Mouse (Mus musculus): Measurements from ENCODE around the gene Pip5k1a. TPM values are rescaled to one million over a fixed set of nuclear protein-coding genes. Genes with fewer than 3 reads are reported as not detected.
A peak's percentile ranks its signal among the peaks of the same experiment; 100 is the strongest.

Pip5k1a gene
- polyA plus RNA-seq, 2 experiments, result 4.7 to 9.4 TPM

DNA sequence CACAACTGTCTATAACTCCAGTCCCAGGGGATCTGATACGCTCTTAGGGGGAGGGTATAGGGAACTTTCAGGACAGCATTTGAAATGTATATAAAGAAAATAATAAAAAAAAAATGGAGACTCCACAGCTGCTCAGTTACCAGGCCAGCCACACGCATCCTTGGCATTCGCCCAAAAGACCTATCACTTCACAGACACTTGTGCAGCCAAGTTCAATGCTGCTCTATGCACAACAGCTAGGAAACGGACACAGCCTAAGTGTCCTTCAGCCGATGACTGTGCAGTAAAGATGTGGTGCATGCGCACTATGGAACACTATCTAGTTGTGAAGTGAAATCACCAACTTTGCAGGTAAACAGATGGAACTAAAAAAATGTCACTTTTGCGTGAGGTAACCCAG, 50.5 kb downstream of the Pip5k1a start:
- Histone ChIP-seq H3K4me3 (ENCODE audit: insufficient read depth in 1 of 2, low read depth in 2 of 2, low read length in 2 of 2) (no peak overlapping the region), H3K4me2 (ENCODE audit: low read depth) (no peak overlapping the region), H3K36me3 (replicated peaks; ENCODE audit: control insufficient read depth, insufficient read depth, low read depth) (peaks cover 23% of the 10 kb centered on the region), H3K9ac (replicated peaks) (no peak overlapping the region), H3K4me1 (replicated peaks; ENCODE audit: control insufficient read depth in 2 of 2, insufficient read depth in 2 of 2, low read length in 1 of 2) (peaks cover 17 to 25% of the 10 kb centered on the region in 2 experiments), H3K9me3 (ENCODE audit: control insufficient read depth, low read length) (no peaks in the 10 kb centered on the region), H3K27ac (no peak overlapping the region), H3K27me3 (ENCODE audit: control insufficient read depth, insufficient read depth, low read length) (no peaks in the 10 kb centered on the region)
- DNase-seq (ENCODE audit: low read depth in 3 of 3, low spot score in 3 of 3) (no peak), ATAC-seq (ENCODE audit: insufficient read depth) (peak; percentile 17; the same call in 1 of the 2 replicates)
- TF ChIP-seq CTCF (IDR thresholded peaks at IDR 0.05; ENCODE audit: low read depth) (no peak), EP300 (IDR thresholded peaks at IDR 0.05; ENCODE audit: low read depth) (no peak)
- 35% methylated on average over 7 of the region's 7 CpGs for WGBS (ENCODE audit: insufficient replicate concordance)

DNA sequence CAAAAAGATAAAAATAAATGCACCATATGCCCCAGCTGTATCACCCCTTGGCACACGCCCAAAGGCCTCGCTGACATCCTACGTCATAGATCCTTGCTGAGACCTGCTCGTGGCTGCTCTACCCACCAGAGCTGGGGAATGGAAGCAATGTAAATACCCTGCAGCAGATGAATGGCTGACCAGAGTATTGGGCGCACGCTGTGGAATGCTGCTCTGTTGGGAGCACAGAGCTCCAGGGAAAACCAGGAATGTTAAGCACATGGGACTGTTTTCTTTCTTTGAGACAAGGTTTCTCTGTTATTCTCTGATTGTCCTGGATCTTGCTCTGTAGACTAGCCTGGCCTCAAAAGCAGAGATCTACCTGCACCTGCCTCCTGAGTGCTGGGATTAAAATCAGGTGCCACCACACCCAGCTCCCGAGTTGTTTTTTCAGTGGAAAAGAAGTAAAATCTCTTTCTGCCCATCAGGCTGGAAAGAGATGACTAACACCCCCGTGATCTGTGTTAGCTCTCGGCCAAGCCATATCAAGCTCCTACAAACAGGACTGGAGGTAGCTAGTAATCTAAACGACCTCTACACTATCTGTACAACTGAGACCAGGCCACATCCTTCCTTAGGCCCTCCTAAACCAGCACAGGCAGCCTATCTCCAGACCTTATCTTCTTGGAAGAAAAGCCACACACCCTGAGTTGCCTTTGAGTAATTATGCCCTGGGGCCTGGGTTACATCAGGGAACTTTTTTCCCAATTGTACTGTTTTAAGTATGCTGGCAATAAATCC, 52.1 kb downstream of the Pip5k1a start:
- peak; percentile 90 for ATAC-seq (ENCODE audit: insufficient read depth)
- Histone ChIP-seq H3K4me2 (ENCODE audit: low read depth) (peak overlapping the region; percentile 48), H3K4me3 (ENCODE audit: insufficient read depth in 1 of 2, low read depth in 2 of 2, low read length in 2 of 2) (no peak overlapping the region), H3K27me3 (ENCODE audit: control insufficient read depth, insufficient read depth, low read length) (no peaks in the 10 kb centered on the region), H3K4me1 (replicated peaks; ENCODE audit: control insufficient read depth in 2 of 2, insufficient read depth in 2 of 2, low read length in 1 of 2) (peaks cover 17 to 25% of the 10 kb centered on the region in 2 experiments), H3K27ac (peak overlapping the region; percentile 26), H3K9me3 (ENCODE audit: control insufficient read depth, low read length) (no peaks in the 10 kb centered on the region), H3K9ac (replicated peaks) (no peak overlapping the region; the same call in 1 of the 2 replicates), H3K36me3 (replicated peaks; ENCODE audit: control insufficient read depth, insufficient read depth, low read depth) (peaks cover 7% of the 10 kb centered on the region; the same call in 1 of the 2 replicates)
- TF ChIP-seq CTCF (IDR thresholded peaks at IDR 0.05; ENCODE audit: low read depth), result no peak
- TF ChIP-seq EP300 (IDR thresholded peaks at IDR 0.05; ENCODE audit: low read depth), result peak; percentile 66; the same call in 1 of the 2 replicates
- 16% methylated on average over 10 of the region's 10 CpGs for WGBS (ENCODE audit: insufficient replicate concordance)
- DNase-seq (ENCODE audit: low read depth in 3 of 3, low spot score in 3 of 3), result peak in 2 of 3 experiments; percentile 45 to 51

DNA sequence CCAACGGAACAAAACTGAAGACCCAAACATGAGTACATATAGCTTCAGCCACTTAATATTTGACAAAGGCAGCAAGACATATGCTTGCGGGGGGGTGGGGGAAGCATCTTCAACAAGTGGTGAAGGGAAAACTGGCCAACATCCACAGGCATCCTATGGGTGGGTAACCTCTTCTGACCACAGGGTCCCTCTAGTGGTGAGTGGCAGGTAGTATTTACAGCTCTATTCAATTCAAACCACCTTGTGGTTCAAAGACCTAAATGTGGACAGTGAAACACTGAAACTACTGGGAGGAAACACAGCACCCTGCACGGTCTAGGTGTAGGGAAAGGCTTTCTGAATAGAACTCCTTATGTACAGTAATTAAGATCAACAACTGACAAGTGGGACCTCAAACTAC, 53.0 kb downstream of the Pip5k1a start:
- Histone ChIP-seq H3K27ac (no peak overlapping the region), H3K27me3 (ENCODE audit: control insufficient read depth, insufficient read depth, low read length) (no peaks in the 10 kb centered on the region), H3K9me3 (ENCODE audit: control insufficient read depth, low read length) (no peaks in the 10 kb centered on the region), H3K36me3 (replicated peaks; ENCODE audit: control insufficient read depth, insufficient read depth, low read depth) (peaks cover under 1% of the 10 kb centered on the region; the same call in 1 of the 2 replicates), H3K9ac (replicated peaks) (no peak overlapping the region), H3K4me2 (ENCODE audit: low read depth) (no peak overlapping the region), H3K4me1 (replicated peaks; ENCODE audit: control insufficient read depth in 2 of 2, insufficient read depth in 2 of 2, low read length in 1 of 2) (peaks cover 17 to 25% of the 10 kb centered on the region in 2 experiments), H3K4me3 (ENCODE audit: insufficient read depth in 1 of 2, low read depth in 2 of 2, low read length in 2 of 2) (no peak overlapping the region)
- whole genome bisulfite sequencing (ENCODE audit: insufficient replicate concordance), result 32% methylated on average over 3 of the region's 3 CpGs
- ATAC-seq (ENCODE audit: insufficient read depth) (no peak), DNase-seq (ENCODE audit: low read depth in 3 of 3, low spot score in 3 of 3) (peak; percentile 42 to 61 (median 56))
- no peak for TF ChIP-seq EP300 (IDR thresholded peaks at IDR 0.05; ENCODE audit: low read depth)
- peak; percentile 87 for TF ChIP-seq CTCF (IDR thresholded peaks at IDR 0.05; ENCODE audit: low read depth)

DNA sequence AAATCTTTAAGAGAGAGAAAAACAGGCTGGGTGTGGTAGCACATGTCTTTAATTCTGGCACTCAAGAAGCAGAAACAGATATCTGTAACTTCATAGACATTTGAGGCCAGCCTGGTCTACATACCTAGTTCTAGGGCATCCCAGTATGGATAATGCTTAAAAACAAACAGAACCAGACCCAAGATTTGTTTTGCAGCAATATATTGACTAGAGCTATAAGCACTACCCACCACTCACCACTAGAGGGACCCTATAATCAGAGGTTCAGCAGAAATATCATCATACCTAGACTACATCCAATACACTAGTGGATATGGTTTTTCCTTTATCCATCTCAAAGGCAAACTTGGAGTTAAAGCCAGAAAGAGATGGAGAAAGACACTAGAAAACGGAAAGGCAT, 53.8 kb downstream of the Pip5k1a start:
- H3K4me1 ChIP-seq (replicated peaks; ENCODE audit: control insufficient read depth in 2 of 2, insufficient read depth in 2 of 2, low read length in 1 of 2), result peaks cover 17 to 25% of the 10 kb centered on the region in 2 experiments

DNA sequence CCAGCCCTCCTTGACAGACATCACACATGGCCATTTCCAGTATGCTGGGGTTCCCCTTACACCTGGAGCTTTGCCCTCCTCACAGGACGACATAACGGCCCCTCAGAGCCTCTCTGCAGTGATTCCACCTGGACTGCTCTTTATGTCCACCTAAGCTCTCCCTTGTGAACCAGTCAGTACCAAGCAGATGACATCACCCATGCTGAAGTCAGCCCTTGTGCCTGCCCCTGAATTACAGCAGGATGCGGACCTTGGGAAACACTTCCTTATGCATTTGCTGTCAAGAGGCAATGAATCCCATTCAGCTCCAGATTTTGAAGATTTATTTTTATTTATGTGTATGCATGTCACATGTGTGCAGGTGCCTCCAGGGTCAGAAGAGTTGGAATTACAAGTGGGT, 58.8 kb downstream of the Pip5k1a start:
- DNase-seq (ENCODE audit: low read depth in 3 of 3, low spot score in 3 of 3) (no peak), ATAC-seq (ENCODE audit: insufficient read depth) (no peak)
- H3K4me3 ChIP-seq (ENCODE audit: insufficient read depth in 1 of 2, low read depth in 2 of 2, low read length in 2 of 2), result no peak overlapping the region
- H3K27ac ChIP-seq, result no peak overlapping the region
- no peak overlapping the region for H3K4me2 ChIP-seq (ENCODE audit: low read depth)
- H3K4me1 ChIP-seq (replicated peaks; ENCODE audit: control insufficient read depth in 2 of 2, insufficient read depth in 2 of 2, low read length in 1 of 2), result peaks cover 18 to 19% of the 10 kb centered on the region in 2 experiments
- no peaks in the 10 kb centered on the region for H3K36me3 ChIP-seq (replicated peaks; ENCODE audit: control insufficient read depth, insufficient read depth, low read depth)
- H3K9ac ChIP-seq (replicated peaks), result no peak overlapping the region; the same call in 1 of the 2 replicates
- WGBS (ENCODE audit: insufficient replicate concordance), result 81% methylated on average over 3 of the region's 3 CpGs
- TF ChIP-seq EP300 (IDR thresholded peaks at IDR 0.05; ENCODE audit: low read depth) (no peak), CTCF (IDR thresholded peaks at IDR 0.05; ENCODE audit: low read depth) (no peak)
- no peaks in the 10 kb centered on the region for H3K27me3 ChIP-seq (ENCODE audit: control insufficient read depth, insufficient read depth, low read length)
- no peaks in the 10 kb centered on the region for H3K9me3 ChIP-seq (ENCODE audit: control insufficient read depth, low read length)

More for the DNA sequence above, 53.8 kb downstream of the Pip5k1a start:
- no peaks in the 10 kb centered on the region for H3K9me3 ChIP-seq (ENCODE audit: control insufficient read depth, low read length)
- no peak overlapping the region for H3K27ac ChIP-seq
- WGBS (ENCODE audit: insufficient replicate concordance), result 24% methylated on average over 1 of the region's 1 CpGs
- no peak overlapping the region for H3K4me2 ChIP-seq (ENCODE audit: low read depth)
- no peak for ATAC-seq (ENCODE audit: insufficient read depth)
- H3K36me3 ChIP-seq (replicated peaks; ENCODE audit: control insufficient read depth, insufficient read depth, low read depth), result no peaks in the 10 kb centered on the region
- H3K27me3 ChIP-seq (ENCODE audit: control insufficient read depth, insufficient read depth, low read length), result no peaks in the 10 kb centered on the region
- no peak overlapping the region for H3K9ac ChIP-seq (replicated peaks)
- no peak overlapping the region for H3K4me3 ChIP-seq (ENCODE audit: insufficient read depth in 1 of 2, low read depth in 2 of 2, low read length in 2 of 2)
- TF ChIP-seq CTCF (IDR thresholded peaks at IDR 0.05; ENCODE audit: low read depth) (peak; percentile 79), EP300 (IDR thresholded peaks at IDR 0.05; ENCODE audit: low read depth) (no peak)
- peak in 2 of 3 experiments; percentile 36 to 59 for DNase-seq (ENCODE audit: low read depth in 3 of 3, low spot score in 3 of 3)

Data from liver, embryonic 14.5 days (tissue).